Mouse (Mus musculus) ZHBTc4 (cell line): ENCODE results near the gene Hba-a1.
"Not testable (repeated sequence)": the region's sequence is repeated elsewhere in the genome, so short reads cannot be mapped to it uniquely, and the experiment has no call there.

ENCODE experiments used
- DNase-seq: peaks from one replicate; pipeline ENCODE4 v3.0.0-alpha.2; 2011; ENCODE audit warnings: low read depth, low spot score

Hba-a1 gene

GRCm38 (mm10) chr11:32262674-32263415 lies 20.5 kb upstream of the Hba-a1 start:
- no peak for DNase-seq

DNA sequence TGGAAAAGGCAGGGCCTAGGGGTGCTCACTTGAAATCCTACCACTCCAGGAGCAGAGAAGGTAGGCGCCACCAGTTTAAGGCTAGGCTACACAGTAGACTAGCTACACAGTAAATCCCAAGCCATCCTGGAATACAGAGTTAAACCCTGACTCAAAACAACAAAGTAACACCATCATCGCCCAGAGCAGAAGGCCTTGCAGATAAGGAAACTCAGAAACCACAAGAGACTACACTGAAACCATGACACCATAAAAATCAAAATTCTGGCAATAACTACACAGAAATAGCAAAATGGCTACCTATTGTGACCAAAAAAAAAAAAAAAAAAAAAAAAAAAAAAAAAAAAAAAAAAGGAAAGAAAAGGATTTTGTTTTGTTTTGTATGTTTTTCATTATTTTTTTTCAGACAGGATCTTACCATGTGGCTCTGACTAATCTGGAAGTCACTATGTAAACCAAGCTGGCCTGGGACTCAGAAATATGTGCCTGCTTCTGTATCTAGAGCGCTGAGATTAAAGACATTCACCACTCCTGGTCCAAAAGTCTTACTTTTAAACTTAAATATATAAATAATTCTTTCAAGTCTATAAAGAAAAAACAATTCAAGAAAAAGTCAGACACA lies 18.1 kb upstream of the Hba-a1 start:
- DNase-seq: no peak

DNA sequence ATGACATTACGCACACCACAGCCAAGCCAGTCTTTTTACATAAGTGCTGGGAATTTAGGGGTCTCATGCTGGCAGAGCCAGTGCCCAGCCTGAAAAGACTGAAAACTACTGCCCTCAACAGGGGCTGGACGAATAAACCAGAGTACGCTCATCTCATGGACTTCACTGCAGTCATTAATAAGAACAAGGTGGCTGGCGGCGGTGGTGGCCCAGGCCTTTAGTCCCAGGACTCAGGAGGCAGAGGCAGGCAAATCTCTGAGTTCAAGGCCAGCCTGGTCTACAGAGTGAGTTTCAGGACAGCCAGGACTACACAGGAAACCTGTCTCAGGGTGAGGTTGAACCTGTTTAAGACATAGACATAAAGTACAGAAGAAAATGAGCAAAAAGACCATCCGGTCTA lies 17.1 kb upstream of the Hba-a1 start:
- no peak for DNase-seq

DNA sequence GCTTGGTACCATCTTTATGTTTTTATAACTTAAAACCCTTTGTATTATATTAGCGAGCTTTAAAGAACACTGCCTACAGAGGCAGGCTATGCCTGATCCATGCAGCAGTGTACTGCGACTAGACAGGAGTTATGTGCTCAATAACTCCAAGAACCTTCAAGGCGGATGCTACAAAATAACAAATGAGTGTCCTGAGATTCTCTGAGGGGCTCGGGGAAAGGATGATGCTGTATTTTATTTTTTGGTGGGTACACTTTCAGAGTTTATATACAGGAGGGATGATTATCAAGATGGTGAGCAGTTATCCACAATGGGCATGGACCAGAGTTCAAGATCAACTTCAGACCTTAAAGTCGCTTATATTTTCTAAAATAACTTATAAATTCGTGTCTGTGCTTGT lies 16.5 kb upstream of the Hba-a1 start:
- no peak for DNase-seq

- DNase-seq: peak; percentile 97
These were observed 16.0 kb upstream of the Hba-a1 start, which contains the start of gene Nprl3 for GRCm38 (mm10) chr11:32267188-32267884. Nprl3 (minus strand) TSS chr11:32267707.

GRCm38 (mm10) chr11:32267964-32268363 lies 15.3 kb upstream of the Hba-a1 start:
- peak; percentile 40 for DNase-seq

- no peak for DNase-seq
These were observed 14.4 kb upstream of the Hba-a1 start for GRCm38 (mm10) chr11:32268952-32269351.

DNA sequence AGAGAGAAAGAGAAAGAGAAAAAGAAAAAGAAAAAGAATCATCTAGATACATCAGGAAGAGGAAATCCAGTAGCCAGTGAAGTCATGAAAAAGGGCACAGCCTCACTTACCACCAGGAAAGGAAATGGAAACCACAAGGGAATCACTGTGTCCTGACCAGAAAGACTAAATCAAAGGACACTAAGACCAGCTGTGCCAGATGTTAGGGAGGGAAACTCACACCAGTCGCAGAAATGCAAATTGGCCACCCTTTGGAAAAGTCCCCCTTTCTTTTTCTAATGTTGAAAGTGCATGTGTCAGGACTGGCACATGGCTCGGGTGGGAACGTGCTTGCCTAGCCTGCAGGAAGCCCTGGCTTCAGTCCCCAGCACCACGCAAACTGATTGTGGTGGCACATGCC lies 12.1 kb upstream of the Hba-a1 start:
- DNase-seq: no peak

DNA sequence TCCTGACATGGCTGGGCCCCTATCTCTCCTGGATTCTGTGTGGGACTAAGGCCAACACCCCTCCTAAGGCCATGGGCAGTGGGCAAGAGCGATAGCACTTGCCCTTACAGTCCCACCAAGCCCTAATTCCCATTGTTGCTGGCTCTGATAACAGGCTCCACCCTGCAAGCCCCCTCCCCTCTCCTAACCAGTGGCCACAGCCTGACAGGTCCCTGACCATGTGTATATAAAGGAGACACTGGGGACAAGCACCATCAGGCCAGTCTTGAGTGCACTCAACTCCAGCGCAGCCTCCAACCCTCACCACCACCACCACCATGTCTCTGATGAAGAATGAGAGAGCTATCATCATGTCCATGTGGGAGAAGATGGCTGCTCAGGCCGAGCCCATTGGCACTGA lies 7.0 kb upstream of the Hba-a1 start, which contains the start of gene Hba-x:
Gene Hba-x, plus strand, starts transcription at position 54 of the 400 bp plus-strand sequence.
- DNase-seq: no peak

DNA sequence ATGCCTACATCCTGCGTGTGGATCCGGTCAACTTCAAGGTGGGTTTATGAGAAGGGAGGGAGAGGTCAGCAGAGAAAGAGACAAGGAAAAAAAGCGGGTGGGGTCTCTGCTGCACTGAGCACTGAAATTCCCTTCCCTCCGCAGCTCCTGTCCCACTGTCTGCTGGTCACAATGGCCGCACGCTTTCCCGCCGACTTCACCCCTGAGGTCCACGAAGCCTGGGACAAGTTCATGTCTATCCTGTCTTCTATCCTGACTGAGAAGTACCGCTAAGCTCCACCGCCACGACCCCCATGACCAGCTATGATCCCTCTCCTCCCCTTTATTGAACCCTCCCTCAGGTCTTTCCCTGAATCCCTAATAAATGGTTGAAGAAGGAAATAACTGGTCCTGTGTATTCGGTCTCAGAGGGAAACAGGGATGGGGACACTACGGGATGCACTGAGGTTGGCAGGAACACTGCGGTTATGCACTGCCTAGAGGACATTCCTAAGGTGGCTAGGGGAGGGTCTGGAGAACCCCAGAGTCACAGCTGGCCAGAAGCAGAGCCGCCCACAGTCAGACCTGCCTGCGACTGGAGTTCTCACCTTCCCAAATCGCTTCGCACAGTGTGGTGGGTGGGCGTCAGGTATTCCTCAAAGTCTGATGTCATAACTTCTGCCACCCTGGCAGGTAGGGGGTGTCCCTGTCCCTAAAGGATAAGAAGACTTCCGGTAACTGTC lies 5.4 kb upstream of the Hba-a1 start:
- DNase-seq: peak; percentile 18

DNA sequence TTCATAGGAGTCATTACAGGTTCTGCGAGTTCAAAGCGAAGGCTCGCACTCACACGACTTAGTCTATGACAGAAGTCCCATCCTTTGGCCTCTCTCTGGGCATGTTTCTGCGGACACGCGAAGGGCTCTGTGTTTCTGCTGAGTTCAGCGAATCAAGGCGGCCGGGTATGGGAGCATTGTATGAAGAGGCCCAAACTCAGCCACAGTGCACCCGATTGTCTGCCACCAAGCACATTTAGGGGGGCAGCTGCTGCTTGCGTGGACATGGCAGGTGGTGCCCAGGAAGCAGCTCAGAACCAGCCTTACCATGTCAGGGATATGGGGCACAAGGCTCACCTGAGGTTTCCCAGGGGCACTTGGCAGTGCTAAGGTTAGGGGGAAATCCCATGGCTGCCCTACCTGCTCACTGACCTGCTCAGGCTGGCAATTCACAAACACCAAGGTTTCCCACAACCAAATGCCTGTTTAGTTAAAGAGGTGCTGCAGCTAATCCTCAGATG lies 4.8 kb upstream of the Hba-a1 start:
- DNase-seq: no peak

GRCm38 (mm10) chr11:32280646-32281045 lies 2.7 kb upstream of the Hba-a1 start:
- DNase-seq: no peak

- DNase-seq: no peak
These were observed 1.7 kb upstream of the Hba-a1 start for GRCm38 (mm10) chr11:32281416-32282144.

- DNase-seq: not testable (repeated sequence)
These were observed 1.3 kb downstream of the Hba-a1 start for GRCm38 (mm10) chr11:32284582-32284981.

DNA sequence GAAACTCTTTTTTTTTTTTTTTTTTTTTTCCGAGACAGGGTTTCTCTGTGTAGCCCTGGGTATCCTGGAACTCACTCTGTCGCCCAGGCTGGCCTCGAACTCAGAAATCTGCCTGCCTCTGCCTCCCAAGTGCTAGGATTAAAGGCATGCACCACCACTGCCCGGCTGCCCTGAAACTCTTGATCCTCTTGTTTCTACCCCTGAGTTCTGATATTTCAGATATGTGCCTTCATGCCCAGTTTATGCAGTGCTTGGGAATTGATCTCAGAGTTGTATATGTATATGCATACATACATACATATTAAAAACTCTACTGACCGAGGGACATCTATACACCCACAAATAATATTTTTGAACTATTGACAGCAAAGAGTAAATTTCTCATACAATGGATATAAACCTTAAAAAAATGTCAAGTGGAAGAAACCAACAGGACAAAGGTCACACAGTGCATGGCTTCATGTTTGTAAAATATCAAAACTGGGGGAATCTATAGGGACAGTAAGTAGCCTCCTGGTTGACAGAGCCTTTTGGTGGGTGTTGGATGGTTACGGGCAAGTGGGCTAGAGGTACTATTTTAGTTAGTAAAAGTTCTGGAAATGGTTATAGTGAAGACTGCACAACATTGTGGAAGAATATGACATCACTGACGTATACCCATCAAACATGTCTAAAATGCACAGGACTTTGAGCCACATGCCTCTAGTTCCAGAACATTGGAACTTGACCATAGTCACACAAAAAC lies 1.9 kb downstream of the Hba-a1 start:
- no peak for DNase-seq

DNA sequence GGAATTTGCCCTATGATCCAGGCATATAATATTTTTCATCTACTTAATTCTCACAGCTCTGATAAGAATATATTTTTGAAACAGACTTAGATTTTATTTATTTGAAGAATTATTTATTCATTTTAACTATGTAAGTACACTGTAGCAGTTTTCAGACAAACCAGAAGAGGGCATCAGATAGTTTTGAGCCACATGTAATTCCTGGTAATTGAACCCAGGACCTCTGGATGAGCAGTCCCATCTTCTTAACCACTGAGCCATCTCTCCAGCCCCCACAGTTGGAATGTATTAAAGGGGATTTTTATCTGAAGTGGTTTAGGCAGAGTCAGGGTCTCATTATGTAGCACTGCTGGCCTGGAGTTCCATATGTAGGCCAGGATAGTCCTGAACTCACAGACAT lies 2.6 kb downstream of the Hba-a1 start:
- DNase-seq: not testable (repeated sequence)

DNA sequence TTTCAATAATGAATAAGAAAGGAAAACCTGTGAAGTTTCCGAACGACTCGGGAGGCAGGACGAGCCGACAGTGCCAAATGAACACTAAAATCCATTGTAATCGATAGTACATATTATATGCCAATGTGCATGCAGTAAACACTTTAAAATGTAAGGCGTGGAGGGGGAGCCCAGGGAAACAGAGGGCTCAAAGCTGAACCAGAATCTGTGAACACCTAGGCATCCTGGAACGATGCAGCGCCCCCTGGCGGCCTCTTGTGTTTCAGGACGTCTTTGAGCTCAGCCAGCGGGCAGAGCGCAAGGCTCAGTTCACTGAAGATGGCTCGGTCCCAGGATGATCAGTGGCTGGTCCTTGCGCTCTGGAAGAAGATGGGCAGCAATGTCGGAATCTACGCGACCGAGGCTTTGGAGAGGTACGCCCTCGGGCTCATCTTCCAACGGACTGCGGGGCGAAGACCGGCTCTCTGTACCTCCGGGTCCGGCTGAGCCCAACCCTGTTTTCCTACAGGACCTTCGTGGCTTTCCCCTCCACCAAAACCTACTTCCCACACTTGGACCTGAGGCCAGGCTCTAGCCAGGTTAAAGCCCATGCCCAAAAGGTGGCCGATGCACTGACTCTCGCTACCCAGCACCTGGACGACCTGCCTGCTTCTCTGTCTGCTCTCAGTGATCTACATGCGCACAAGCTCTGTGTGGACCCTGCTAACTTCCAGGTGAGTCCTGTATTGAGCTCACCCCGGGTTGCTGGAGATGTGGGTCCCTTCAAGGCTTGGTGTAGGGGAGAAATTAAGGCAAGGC lies 3.6 kb downstream of the Hba-a1 start, which contains the start of gene Hbq1b:
Gene Hbq1b, plus strand, starts transcription at position 271 of the 798 bp plus-strand sequence.
- peak; percentile 75 for DNase-seq

- peak; percentile 30 for DNase-seq
These were observed 4.1 kb downstream of the Hba-a1 start for GRCm38 (mm10) chr11:32287493-32287825.

GRCm38 (mm10) chr11:32292819-32293218 lies 9.5 kb downstream of the Hba-a1 start:
- not testable (repeated sequence) for DNase-seq
